Mouse (Mus musculus) urinary bladder, postnatal 36 days (tissue): ENCODE data around the gene Ubb.
"Not testable (repeated sequence)": the region's sequence is repeated elsewhere in the genome, so short reads cannot be mapped to it uniquely, and the experiment has no call there.

Experiments used
- DNase-seq, 2 experiments: peaks; one replicate each; pipeline ENCODE4 v3.0.0; 2022; ENCODE audit warnings: low spot score in 2 of 2, mixed read lengths in 1 of 2

Gene Ubb

GRCm38 (mm10) chr11:62550727-62551225 lies at the start of gene Ubb:
Gene Ubb, plus strand, starts transcription at chr11:62551171.
- DNase-seq, result peak; percentile 95 to 99

GRCm38 (mm10) chr11:62507683-62508082 lies 43.3 kb upstream of the Ubb start:
- no peak for DNase-seq

GRCm38 (mm10) chr11:62508365-62508764 lies 42.6 kb upstream of the Ubb start:
- not testable (repeated sequence) for DNase-seq

- not testable (repeated sequence) for DNase-seq
These were observed 42.2 kb upstream of the Ubb start for GRCm38 (mm10) chr11:62508816-62509215.

- DNase-seq, result no peak
These were observed 41.4 kb upstream of the Ubb start for GRCm38 (mm10) chr11:62509571-62509970.

- no peak for DNase-seq
These were observed 40.0 kb upstream of the Ubb start for GRCm38 (mm10) chr11:62510956-62511355.

GRCm38 (mm10) chr11:62511444-62512202 lies 39.3 kb upstream of the Ubb start:
- no peak for DNase-seq

- DNase-seq, result no peak
These were observed 38.4 kb upstream of the Ubb start for GRCm38 (mm10) chr11:62512529-62513080.

- no peak for DNase-seq
These were observed 37.7 kb upstream of the Ubb start for GRCm38 (mm10) chr11:62513311-62513710.

GRCm38 (mm10) chr11:62518991-62519390 lies 32.0 kb upstream of the Ubb start:
- DNase-seq, result no peak

GRCm38 (mm10) chr11:62522283-62522682 lies 28.7 kb upstream of the Ubb start:
- no peak for DNase-seq

GRCm38 (mm10) chr11:62537089-62537488 lies 13.9 kb upstream of the Ubb start:
- DNase-seq, result no peak

- DNase-seq, result no peak
These were observed 13.4 kb upstream of the Ubb start for GRCm38 (mm10) chr11:62537590-62537989.

- DNase-seq, result peak; percentile 39 to 48
These were observed 12.5 kb upstream of the Ubb start for GRCm38 (mm10) chr11:62538321-62539088.

- peak; percentile 64 to 71 for DNase-seq
These were observed 11.7 kb upstream of the Ubb start, which contains the start of gene Cenpv for GRCm38 (mm10) chr11:62539089-62539890. Gene Cenpv, minus strand, starts transcription at chr11:62539261.

GRCm38 (mm10) chr11:62540167-62540566 lies 10.8 kb upstream of the Ubb start:
- DNase-seq, result no peak

- DNase-seq, result no peak
These were observed 10.0 kb upstream of the Ubb start for GRCm38 (mm10) chr11:62540969-62541368.

GRCm38 (mm10) chr11:62541581-62541980 lies 9.4 kb upstream of the Ubb start:
- peak in 1 of 2 experiments; percentile 9 for DNase-seq

- DNase-seq, result no peak
These were observed 7.0 kb upstream of the Ubb start for GRCm38 (mm10) chr11:62543991-62544390.

GRCm38 (mm10) chr11:62549782-62550181 lies 1.2 kb upstream of the Ubb start:
- DNase-seq, result peak; percentile 66 to 80

GRCm38 (mm10) chr11:62550227-62550685 lies 715 bp upstream of the Ubb start:
- DNase-seq, result peak; percentile 57 to 69
